Mouse (Mus musculus): ENCODE results near the gene Cdca7l.
"Not testable (repeated sequence)": the region's sequence is repeated elsewhere in the genome, so short reads cannot be mapped to it uniquely, and the experiment has no call there.

Cdca7l gene

DNA sequence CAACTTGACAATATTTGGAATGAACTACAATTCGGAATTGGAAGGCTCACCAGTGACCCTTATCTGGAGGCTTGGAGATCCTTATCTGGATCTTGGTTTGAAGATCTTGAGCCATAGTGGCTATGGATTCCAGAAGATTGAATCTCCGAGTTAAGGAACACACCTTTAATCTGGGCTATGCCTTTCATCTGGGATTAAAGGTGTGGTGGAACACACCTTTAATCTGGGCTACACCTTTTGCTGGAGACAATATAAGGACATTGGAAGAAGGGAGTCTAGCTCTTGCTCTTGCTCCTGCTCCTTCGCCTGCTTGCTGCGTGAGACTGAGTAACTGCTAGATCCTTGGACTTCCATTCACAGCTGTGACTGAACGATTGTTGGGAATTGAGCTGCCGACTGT, at the start of gene Cdca7l:
Gene Cdca7l, plus strand, starts transcription at position 301 of the 400 bp plus-strand sequence.
- not testable (repeated sequence) for DNase-seq (ENCODE audit: extremely low spot score, low spot score)

- DNase-seq (ENCODE audit: extremely low spot score, low spot score): no peak
Measured at GRCm38 (mm10) chr12:117756010-117756409, 48.1 kb upstream of the Cdca7l start.

GRCm38 (mm10) chr12:117760373-117760772, 43.7 kb upstream of the Cdca7l start:
- DNase-seq (ENCODE audit: extremely low spot score, low spot score): no peak

DNA sequence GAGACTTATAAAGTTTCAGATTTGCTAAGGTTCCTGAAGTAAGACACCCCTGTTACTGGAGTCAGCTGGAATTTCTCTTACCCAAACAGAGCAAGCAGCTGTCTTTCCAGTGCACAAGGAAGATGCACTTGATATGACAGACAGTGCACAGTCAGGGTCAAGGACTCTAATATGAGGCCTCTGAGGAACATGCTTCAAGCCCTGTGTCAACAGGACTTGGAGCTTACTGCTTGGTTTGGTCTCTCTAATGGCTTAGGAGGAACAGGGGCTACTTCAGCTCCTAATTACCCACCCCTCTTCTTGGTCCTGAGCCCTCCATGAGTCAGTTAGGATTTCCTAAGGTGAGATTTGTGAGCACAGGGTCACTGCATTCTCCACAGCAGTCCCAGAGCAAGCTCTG, 43.2 kb upstream of the Cdca7l start:
- DNase-seq (ENCODE audit: extremely low spot score, low spot score): no peak

DNA sequence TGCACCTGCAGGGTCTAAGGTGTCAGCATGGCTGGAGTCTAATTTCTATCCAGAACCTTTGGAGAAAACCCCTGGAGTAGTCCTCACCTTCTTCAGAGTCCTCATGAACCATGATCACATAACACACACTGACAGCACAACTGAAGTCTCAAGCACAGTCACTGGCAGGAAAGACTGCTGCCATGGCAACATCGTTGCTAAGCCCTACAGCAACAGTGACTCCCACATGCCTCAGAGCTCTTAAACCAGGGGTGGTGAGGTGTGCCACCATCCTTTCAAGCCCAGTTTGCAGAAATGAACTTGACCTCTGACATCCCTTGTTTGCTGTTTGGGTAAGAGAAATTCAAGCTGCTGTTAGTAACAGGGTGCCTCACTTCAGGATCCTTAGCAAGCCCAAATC, 42.4 kb upstream of the Cdca7l start:
- no peak for DNase-seq (ENCODE audit: extremely low spot score, low spot score)

GRCm38 (mm10) chr12:117763247-117763646, 40.8 kb upstream of the Cdca7l start:
- no peak for DNase-seq (ENCODE audit: extremely low spot score, low spot score)

GRCm38 (mm10) chr12:117764839-117765238, 39.2 kb upstream of the Cdca7l start:
- peak; percentile 71 for DNase-seq (ENCODE audit: extremely low spot score, low spot score)

- peak; percentile 83 for DNase-seq (ENCODE audit: extremely low spot score, low spot score)
Measured at GRCm38 (mm10) chr12:117769113-117769512, 35.0 kb upstream of the Cdca7l start.

DNA sequence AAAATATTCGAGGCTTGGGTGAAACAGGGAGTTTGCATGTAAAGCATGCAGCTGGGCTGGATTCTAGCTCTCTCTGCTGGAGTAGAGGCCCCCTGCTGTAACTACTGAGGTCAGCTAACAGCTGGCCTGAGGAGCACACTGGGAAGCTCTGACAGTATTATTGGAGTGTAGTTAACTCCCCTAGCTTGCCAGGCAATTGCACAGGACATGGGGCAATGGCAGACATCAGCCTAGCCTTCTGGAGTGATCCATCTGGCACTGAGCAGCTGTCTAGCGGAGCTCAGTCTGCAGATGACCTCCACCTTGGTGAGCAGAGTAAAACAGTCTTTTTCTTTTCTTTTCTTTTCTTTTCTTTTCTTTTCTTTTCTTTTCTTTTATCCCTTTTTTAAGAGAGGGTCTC, 33.9 kb upstream of the Cdca7l start:
- no peak for DNase-seq (ENCODE audit: extremely low spot score, low spot score)

GRCm38 (mm10) chr12:117771156-117771555, 32.9 kb upstream of the Cdca7l start:
- no peak for DNase-seq (ENCODE audit: extremely low spot score, low spot score)

DNA sequence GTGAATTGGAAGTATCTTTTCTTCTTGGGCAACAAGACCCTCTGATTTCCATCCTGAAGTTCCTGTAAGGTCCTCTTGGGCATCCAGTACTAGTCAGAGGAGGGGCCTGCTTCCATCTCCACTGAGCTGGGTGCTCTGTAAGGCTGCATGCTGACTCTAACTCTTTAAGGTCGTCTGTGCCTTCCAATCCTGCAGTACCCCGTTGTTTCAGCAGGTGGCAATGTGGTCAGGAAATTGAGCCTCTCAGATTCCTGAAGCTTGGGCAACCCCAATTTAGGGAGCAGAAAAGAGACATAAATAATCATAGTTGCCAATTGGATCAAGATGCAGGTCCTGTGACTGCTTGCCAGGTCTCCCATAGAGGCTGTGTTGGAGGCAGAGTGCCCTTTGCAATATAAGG, 31.5 kb upstream of the Cdca7l start:
- peak; percentile 79 for DNase-seq (ENCODE audit: extremely low spot score, low spot score)

- DNase-seq (ENCODE audit: extremely low spot score, low spot score): no peak
Measured at GRCm38 (mm10) chr12:117776841-117777240, 27.2 kb upstream of the Cdca7l start.

DNA sequence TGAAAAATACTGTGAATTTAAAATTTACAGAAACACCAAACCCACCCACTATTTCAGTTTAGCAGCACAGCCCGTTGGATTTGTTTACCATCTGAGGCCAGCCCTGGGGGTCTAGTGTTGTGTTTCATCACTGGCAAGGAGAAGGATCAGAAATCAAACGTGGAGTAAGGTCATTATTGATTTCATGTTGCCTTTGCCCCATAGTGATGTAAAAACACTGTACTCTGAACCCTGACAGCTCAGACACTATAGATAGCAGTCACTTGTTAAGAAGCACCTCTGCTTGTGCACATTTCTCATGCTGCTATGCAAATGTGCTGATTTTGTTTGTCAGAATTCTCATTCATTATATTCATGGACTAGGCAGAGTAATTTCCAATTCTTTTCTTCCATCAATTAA, 22.7 kb upstream of the Cdca7l start:
- DNase-seq (ENCODE audit: extremely low spot score, low spot score): no peak

GRCm38 (mm10) chr12:117783426-117783825, 20.7 kb upstream of the Cdca7l start:
- DNase-seq (ENCODE audit: extremely low spot score, low spot score): no peak

- no peak for DNase-seq (ENCODE audit: extremely low spot score, low spot score)
Measured at GRCm38 (mm10) chr12:117786621-117787020, 17.5 kb upstream of the Cdca7l start.

- DNase-seq (ENCODE audit: extremely low spot score, low spot score): peak; percentile 52
Measured at GRCm38 (mm10) chr12:117788513-117789011, 15.5 kb upstream of the Cdca7l start.

GRCm38 (mm10) chr12:117789017-117789416, 15.1 kb upstream of the Cdca7l start:
- DNase-seq (ENCODE audit: extremely low spot score, low spot score): no peak

GRCm38 (mm10) chr12:117795303-117795702, 8.8 kb upstream of the Cdca7l start:
- no peak for DNase-seq (ENCODE audit: extremely low spot score, low spot score)

GRCm38 (mm10) chr12:117805576-117805975, 1.5 kb downstream of the Cdca7l start:
- DNase-seq (ENCODE audit: extremely low spot score, low spot score): no peak

GRCm38 (mm10) chr12:117806007-117806451, 1.9 kb downstream of the Cdca7l start:
- peak; percentile 26 for DNase-seq (ENCODE audit: extremely low spot score, low spot score)

DNA sequence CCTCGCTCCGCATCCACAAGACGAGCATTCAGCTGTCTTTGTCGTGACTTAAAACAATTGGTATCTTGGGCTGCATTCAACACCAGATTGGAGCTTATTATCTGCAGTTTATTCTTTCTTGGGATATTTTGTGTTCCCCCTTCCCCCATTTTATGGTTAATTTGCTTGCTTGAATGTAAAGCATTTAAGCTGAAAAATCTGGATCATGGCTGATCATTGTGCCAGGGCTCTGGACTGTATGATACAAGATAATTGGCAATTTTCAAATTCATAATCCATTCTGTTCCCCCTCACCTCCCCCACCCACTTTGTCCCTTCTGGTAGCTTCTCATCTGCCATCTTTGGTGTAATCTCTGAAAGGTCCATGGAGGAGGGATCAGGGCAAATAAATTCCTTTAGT, 2.4 kb downstream of the Cdca7l start:
- DNase-seq (ENCODE audit: extremely low spot score, low spot score): no peak

GRCm38 (mm10) chr12:117807637-117808036, 3.5 kb downstream of the Cdca7l start:
- peak; percentile 51 for DNase-seq (ENCODE audit: extremely low spot score, low spot score)

GRCm38 (mm10) chr12:117808355-117809326, 4.6 kb downstream of the Cdca7l start:
- DNase-seq (ENCODE audit: extremely low spot score, low spot score): peak; percentile 49
